Mouse (Mus musculus) cerebellum, adult (tissue): ENCODE data around the gene Spsb4.

Experiments used
- ATAC-seq: cut with Nextera tagmentation; 2 replicates; pipeline ENCODE4 v1.9.2; 2017; ENCODE audit warnings: mild to moderate bottlenecking, moderate library complexity, mixed read lengths; ENCODE audit not compliant: insufficient number of reproducible peaks, low FRiP score, low TSS enrichment

The Spsb4 gene

DNA sequence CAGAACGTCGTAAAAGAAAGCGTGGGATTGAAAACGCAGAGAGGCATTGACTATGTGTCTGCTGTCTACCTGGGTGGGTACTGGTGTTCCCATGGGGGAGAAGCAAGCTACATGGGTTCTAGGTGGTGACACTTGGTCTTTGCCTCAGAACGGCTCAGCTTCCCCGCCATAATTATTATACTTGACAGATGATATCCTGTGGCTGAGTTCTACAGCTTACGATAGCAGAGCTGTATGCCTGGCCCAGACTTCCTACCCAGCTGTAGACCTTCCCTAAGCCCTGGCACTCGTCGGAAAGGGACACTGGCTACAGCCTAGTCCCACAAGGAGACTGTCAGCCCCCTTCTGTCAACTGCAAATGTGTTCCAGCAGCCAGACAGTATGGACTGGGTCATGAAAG lies 37.5 kb downstream of the Spsb4 start:
- ATAC-seq: no peak

DNA sequence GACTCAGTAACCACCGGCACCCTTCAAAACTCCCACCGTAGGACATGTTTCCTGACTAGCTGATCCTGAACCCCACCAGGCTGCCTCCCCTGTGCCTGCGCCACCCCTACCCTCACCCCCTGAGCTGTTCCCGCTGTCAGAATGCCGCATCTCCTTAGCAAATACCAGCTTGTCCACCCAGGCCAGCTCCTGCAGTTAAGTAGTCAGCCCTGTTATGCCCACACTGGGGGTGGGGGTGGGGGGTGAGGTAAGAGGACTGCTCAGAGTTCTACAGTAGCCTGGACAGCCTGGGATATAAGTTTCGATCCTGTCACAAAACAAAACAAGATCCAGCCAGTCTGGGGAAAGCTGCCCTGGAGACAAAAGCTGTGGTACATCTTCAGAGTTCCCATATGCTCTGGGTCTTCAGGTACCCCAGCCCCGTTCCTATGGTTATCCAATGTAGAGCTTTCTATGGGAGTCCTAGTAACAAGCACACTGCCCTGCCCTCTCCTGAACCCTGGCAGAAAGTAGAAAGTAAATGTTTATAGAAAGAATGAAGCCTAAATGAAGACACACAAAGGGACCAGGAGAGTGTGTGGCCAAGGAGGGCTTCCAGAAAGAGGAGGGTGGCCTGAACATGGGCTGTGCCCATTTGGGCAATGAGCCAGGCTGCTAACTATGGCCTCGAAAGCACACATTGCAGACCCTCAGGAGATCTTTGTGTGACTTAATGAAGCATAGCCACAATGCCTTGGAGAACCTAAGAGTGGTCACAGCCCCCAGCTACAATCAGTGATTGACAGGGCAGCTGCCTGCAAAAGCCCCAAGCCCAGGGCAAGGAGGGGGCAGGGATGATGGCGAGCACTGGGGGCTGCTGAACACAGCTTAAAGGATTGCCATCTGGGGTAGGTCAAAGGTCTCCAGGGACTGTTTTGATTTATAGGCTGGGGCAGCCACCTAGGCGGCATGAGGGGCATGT lies 38.3 kb downstream of the Spsb4 start:
- no peak for ATAC-seq

- no peak for ATAC-seq
Measured at GRCm38 (mm10) chr9:96979417-96980030, 39.1 kb downstream of the Spsb4 start.

- no peak for ATAC-seq
Measured at GRCm38 (mm10) chr9:96978147-96978782, 40.4 kb downstream of the Spsb4 start.

GRCm38 (mm10) chr9:96977287-96978145 lies 41.1 kb downstream of the Spsb4 start:
- ATAC-seq: no peak

GRCm38 (mm10) chr9:96973091-96973490 lies 45.6 kb downstream of the Spsb4 start:
- no peak for ATAC-seq

DNA sequence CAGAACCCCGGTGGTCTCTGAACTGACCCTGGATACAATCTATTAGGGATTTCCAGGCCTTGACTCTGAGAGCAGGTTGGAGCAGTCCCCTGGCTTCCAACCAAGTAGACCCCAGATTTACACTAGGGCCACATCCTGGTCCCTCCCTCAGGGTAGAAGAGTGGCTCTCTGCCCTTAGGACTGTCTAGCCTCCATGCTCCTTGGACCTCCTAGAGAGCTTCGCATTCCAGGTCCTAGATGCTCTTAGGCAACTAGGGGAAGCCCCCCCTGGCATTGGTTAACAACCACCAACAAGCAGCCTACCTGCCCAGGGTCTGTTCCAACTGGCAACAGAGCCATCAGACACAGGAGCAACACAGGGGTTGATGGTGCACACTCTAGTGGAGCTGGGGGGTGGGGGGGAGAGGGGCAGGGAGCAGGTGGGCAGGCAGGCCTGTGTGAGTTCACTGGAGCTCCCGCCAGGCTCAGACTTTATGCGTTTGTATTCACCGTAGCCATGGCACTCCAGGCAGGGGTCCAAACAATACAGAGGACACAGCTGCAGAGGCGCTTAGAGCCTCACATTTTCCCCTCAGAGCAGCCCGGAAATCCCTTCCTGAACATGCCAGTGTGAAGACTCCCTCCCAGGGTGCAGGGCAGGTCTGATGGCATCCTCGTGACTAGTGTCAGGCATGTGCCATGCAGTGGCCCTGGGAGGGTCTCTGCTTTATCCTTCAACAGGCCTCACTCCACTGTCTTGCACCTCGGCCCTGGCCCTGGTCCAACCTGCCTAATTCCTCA lies 46.8 kb downstream of the Spsb4 start:
- no peak for ATAC-seq

GRCm38 (mm10) chr9:96967516-96967915 lies 51.1 kb downstream of the Spsb4 start:
- no peak for ATAC-seq

DNA sequence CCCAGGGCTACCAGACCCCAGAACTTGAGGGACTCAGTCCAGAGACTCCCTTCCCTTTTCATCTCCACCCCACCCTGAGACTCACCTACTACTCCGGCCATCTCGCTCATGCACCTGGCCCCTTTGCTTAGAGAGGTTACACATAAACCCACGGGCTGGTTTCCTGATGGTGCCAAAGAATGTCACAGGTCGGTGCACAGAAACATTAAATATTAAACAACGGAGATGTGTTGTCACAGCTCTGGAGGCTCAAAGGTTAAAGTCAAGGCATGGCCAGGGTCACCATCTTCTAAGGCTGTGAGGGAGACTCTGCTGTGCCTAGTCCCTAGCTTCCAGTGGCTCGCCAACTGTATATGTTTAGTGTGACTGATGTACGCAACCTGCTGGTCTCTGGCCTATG lies 52.2 kb downstream of the Spsb4 start:
- ATAC-seq: no peak

DNA sequence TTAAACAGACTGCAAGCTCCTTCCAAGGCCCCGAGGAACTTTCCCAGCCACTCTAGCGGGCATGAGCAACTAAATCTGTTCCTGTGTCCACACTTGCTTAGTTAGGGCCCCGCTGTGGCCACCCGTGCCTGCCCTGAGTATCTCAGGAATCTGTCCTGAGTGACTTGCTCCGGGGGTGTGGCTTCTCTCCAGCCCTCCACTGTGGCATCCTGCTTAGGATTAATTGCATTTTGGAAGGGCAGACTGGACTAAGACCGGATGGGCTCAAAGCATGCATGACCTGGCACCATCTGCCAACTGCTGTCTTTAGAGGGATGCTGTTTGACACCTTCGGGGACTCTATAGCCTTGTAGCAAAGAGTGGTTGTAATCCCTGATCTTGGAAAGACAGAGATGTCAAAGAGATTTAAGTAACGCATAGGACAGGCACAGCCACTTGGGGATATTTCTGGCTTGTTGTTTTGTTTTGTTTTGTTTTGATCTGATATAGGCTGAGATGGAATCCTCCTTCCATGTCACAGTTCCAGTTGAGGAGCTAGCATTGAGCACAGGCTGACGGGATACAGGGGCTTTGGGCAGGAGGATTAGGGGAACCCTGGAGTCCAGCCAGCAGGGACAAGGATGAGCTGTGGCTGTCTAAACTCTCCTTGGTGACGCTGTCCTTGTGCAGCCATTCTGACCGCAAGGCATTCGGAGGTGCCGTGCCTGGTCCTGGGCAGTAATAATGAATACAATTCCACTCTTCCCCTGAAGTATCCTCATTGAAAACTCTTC lies 55.0 kb downstream of the Spsb4 start:
- no peak for ATAC-seq

DNA sequence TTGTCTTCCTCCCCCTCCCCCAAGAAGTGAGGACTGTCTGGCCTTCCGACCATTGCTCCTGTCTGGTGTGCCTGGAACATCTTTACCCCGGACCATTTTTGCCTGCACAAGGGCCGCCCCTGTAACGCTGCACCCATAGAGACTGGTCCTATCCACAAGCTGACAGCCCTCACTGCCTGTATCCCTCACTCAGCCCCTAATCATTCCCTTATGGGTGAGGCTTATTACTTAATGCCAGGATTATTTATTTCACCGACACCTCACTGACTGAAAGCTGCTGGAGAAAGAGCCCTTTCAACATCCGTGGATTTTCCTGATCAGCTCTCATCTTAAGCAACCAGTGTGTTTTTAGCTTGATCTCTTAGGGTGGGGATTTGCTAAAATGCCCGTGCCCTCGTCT lies 55.9 kb downstream of the Spsb4 start:
- no peak for ATAC-seq

DNA sequence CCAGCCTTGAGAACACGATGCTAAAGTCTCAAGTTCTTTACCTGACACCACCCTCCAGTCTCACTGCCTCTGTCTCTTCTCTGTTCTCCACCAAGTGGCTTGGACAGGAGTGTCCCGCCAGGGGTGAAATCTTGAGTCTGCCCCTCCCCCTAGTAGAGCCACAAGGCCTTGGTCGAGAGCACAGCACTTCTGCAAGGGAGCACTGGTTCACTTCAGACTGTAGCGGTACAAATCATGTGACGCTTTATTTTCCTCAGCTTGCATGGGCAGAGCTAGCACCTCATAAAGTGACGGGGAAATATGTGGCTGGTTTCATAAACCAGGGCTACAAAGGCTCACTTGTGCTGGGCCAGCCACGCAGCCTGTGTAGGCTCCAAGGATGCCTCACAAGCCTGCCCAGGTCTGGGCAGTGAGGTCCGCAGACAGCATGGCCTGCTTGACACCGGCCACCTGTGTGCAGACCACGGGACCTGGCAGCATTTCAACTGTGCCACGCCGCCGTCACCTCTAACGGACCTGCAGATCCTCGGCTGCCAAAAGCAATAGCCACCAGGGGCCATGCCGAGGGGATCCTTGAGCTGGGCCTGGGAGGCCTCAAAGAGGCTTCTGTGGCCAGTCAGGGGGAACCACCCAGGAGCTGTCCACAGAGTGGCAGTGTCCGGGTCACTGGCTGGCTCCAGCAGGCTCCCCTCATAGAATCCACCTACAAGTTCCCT lies 56.5 kb downstream of the Spsb4 start:
- ATAC-seq: no peak

- ATAC-seq: no peak
Measured at GRCm38 (mm10) chr9:96961006-96961405, 57.6 kb downstream of the Spsb4 start.

- no peak for ATAC-seq
Measured at GRCm38 (mm10) chr9:96960241-96960640, 58.4 kb downstream of the Spsb4 start.

GRCm38 (mm10) chr9:96959469-96959868 lies 59.2 kb downstream of the Spsb4 start:
- ATAC-seq: no peak

DNA sequence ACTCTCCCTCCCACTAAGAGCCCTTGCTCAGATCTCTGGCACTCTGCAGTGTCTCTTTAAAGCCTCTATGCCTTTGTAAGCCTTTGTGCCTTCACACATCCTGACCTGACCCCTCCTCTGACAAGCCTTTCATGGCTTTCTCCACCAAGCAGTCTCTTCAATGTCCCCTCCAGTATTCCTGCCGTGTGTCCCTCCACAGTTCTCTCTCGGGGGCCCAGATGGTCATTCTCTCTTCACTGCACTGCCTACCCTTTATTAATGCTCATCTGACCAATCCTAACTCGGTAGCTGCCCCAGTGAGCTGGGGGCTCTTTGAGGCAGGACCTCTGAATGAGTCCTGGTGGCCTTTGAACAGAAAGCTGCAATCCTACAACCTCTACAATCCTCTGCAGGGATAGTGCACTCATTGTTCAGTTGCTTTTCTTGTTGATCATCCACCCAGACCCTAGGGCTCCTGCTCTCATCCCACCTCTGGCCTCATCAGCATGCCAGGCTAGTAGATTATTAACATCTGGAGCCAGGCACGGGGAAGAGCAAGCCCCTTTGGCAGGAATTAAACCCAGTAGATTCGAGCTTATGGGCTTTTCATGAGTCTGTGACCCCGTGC lies 60.5 kb downstream of the Spsb4 start:
- no peak for ATAC-seq

- no peak for ATAC-seq
Measured at GRCm38 (mm10) chr9:96957298-96957865, 61.3 kb downstream of the Spsb4 start.
